Mouse (Mus musculus): ENCODE results near the gene Thap4. TPM values are rescaled to one million over a fixed set of nuclear protein-coding genes. Genes with fewer than 3 reads are reported as not detected.
"Not testable (repeated sequence)": the region's sequence is repeated elsewhere in the genome, so short reads cannot be mapped to it uniquely, and the experiment has no call there.

Thap4 gene
- polyA plus RNA-seq, 1 experiment from 2014 or later, result 59.0 TPM

- 82% methylated on average over 6 of the region's 6 CpGs for WGBS
These were observed 12.9 kb upstream of the Thap4 start for GRCm38 (mm10) chr1:93767600-93767999.

GRCm38 (mm10) chr1:93764871-93765591 lies 10.4 kb upstream of the Thap4 start:
- peaks cover 18% of the 10 kb centered on the region; the same call in 1 of the 2 replicates for H3K36me3 ChIP-seq
- no peaks in the 10 kb centered on the region for H3K27me3 ChIP-seq
- H3K27ac ChIP-seq (replicated peaks), result no peak overlapping the region
- no peak overlapping the region for H3K4me3 ChIP-seq (replicated peaks)
- no peak overlapping the region for H3K4me2 ChIP-seq (replicated peaks)
- H3K9ac ChIP-seq, result no peak overlapping the region
- H3K4me1 ChIP-seq, result no peaks in the 10 kb centered on the region
- no peaks in the 10 kb centered on the region for H3K9me3 ChIP-seq (replicated peaks)
- WGBS, result 92% methylated on average over 9 of the region's 9 CpGs
- no peak for ATAC-seq (ENCODE audit: insufficient number of reproducible peaks, low FRiP score, low TSS enrichment, low read depth)

More at GRCm38 (mm10) chr1:93767600-93767999, 12.9 kb upstream of the Thap4 start:
- Histone ChIP-seq H3K4me1 (no peaks in the 10 kb centered on the region), H3K9me3 (replicated peaks) (no peaks in the 10 kb centered on the region), H3K36me3 (peaks cover 26% of the 10 kb centered on the region), H3K27me3 (no peaks in the 10 kb centered on the region), H3K4me2 (replicated peaks) (no peak overlapping the region), H3K9ac (no peak overlapping the region), H3K27ac (replicated peaks) (no peak overlapping the region), H3K4me3 (replicated peaks) (no peak overlapping the region)
- ATAC-seq (ENCODE audit: insufficient number of reproducible peaks, low FRiP score, low TSS enrichment, low read depth), result no peak

GRCm38 (mm10) chr1:93763531-93763930 lies 8.9 kb upstream of the Thap4 start:
- H3K27ac ChIP-seq (replicated peaks); H3K4me2 ChIP-seq (replicated peaks); H3K36me3 ChIP-seq; H3K27me3 ChIP-seq; ATAC-seq (ENCODE audit: insufficient number of reproducible peaks, low FRiP score, low TSS enrichment, low read depth); H3K4me1 ChIP-seq; H3K4me3 ChIP-seq (replicated peaks); H3K9me3 ChIP-seq (replicated peaks); H3K9ac ChIP-seq: not testable (repeated sequence)
- WGBS, result 90% methylated on average over 3 of the region's 3 CpGs

GRCm38 (mm10) chr1:93760076-93760475 lies 5.4 kb upstream of the Thap4 start:
- no peaks in the 10 kb centered on the region for H3K27me3 ChIP-seq
- no peak overlapping the region for H3K4me2 ChIP-seq (replicated peaks)
- no peaks in the 10 kb centered on the region for H3K36me3 ChIP-seq
- H3K27ac ChIP-seq (replicated peaks), result no peak overlapping the region
- peaks cover 13% of the 10 kb centered on the region for H3K4me1 ChIP-seq
- no peak overlapping the region for H3K4me3 ChIP-seq (replicated peaks)
- ATAC-seq (ENCODE audit: insufficient number of reproducible peaks, low FRiP score, low TSS enrichment, low read depth), result no peak
- no peaks in the 10 kb centered on the region for H3K9me3 ChIP-seq (replicated peaks)
- WGBS, result 94% methylated on average over 1 of the region's 1 CpGs
- no peak overlapping the region for H3K9ac ChIP-seq

- no peaks in the 10 kb centered on the region for H3K36me3 ChIP-seq
- H3K4me1 ChIP-seq, result peaks cover 24% of the 10 kb centered on the region
- H3K4me3 ChIP-seq (replicated peaks), result peak overlapping the region; percentile 5; the same call in 1 of the 2 replicates
- no peak overlapping the region for H3K27ac ChIP-seq (replicated peaks)
- H3K27me3 ChIP-seq, result no peaks in the 10 kb centered on the region
- H3K4me2 ChIP-seq (replicated peaks), result peak overlapping the region; percentile 79; the same call in 1 of the 2 replicates
- H3K9ac ChIP-seq, result no peak overlapping the region
- ATAC-seq (ENCODE audit: insufficient number of reproducible peaks, low FRiP score, low TSS enrichment, low read depth), result no peak
- H3K9me3 ChIP-seq (replicated peaks), result no peaks in the 10 kb centered on the region
These were observed 1.5 kb upstream of the Thap4 start for GRCm38 (mm10) chr1:93756154-93756553.

- 21% methylated on average over 7 of the region's 7 CpGs for WGBS
- no peak for ATAC-seq (ENCODE audit: insufficient number of reproducible peaks, low FRiP score, low TSS enrichment, low read depth)
These were observed 954 bp upstream of the Thap4 start for GRCm38 (mm10) chr1:93755618-93756017.

GRCm38 (mm10) chr1:93755291-93755610 lies 587 bp upstream of the Thap4 start:
- peak overlapping the region; percentile 90 for H3K4me3 ChIP-seq (replicated peaks)
- peak overlapping the region; percentile 90 for H3K27ac ChIP-seq (replicated peaks)
- under 1% methylated on average over 13 of the region's 13 CpGs for WGBS
- peak overlapping the region; percentile 79 for H3K4me2 ChIP-seq (replicated peaks)
- H3K27me3 ChIP-seq, result no peaks in the 10 kb centered on the region
- no peaks in the 10 kb centered on the region for H3K9me3 ChIP-seq (replicated peaks)
- peaks cover 24% of the 10 kb centered on the region for H3K4me1 ChIP-seq
- ATAC-seq (ENCODE audit: insufficient number of reproducible peaks, low FRiP score, low TSS enrichment, low read depth), result no peak
- H3K9ac ChIP-seq, result peak overlapping the region; percentile 89
- H3K36me3 ChIP-seq, result peaks cover 5% of the 10 kb centered on the region

More at GRCm38 (mm10) chr1:93755618-93756017, 954 bp upstream of the Thap4 start:
- Histone ChIP-seq H3K9me3 (replicated peaks) (no peaks in the 10 kb centered on the region), H3K27me3 (no peaks in the 10 kb centered on the region), H3K36me3 (peaks cover 1% of the 10 kb centered on the region), H3K9ac (peak overlapping the region; percentile 89), H3K27ac (replicated peaks) (no peak overlapping the region), H3K4me3 (replicated peaks) (peak overlapping the region; percentile 90), H3K4me2 (replicated peaks) (peak overlapping the region; percentile 79), H3K4me1 (peaks cover 24% of the 10 kb centered on the region)

GRCm38 (mm10) chr1:93753911-93754572 lies 622 bp downstream of the Thap4 start:
- ATAC-seq (ENCODE audit: insufficient number of reproducible peaks, low FRiP score, low TSS enrichment, low read depth), result peak; percentile 11; the same call in 1 of the 2 replicates
- WGBS, result 0% methylated on average over 59 of the region's 59 CpGs
- peak overlapping the region; percentile 79 for H3K4me2 ChIP-seq (replicated peaks)
- peaks cover 24% of the 10 kb centered on the region for H3K4me1 ChIP-seq
- H3K27me3 ChIP-seq, result no peaks in the 10 kb centered on the region
- no peaks in the 10 kb centered on the region for H3K9me3 ChIP-seq (replicated peaks)
- H3K9ac ChIP-seq, result peak overlapping the region; percentile 89
- peak overlapping the region; percentile 90 for H3K27ac ChIP-seq (replicated peaks)
- H3K4me3 ChIP-seq (replicated peaks), result peak overlapping the region; percentile 90
- peaks cover 17% of the 10 kb centered on the region for H3K36me3 ChIP-seq

- ATAC-seq (ENCODE audit: insufficient number of reproducible peaks, low FRiP score, low TSS enrichment, low read depth), result no peak
- Histone ChIP-seq H3K4me3 (replicated peaks) (no peak within 1 kb of the TSS), H3K27me3 (no peaks in the 10 kb centered on the region), H3K9ac (no peak within 1 kb of the TSS), H3K36me3 (peaks cover 26% of the 10 kb centered on the region), H3K4me1 (peaks cover 20% of the 10 kb centered on the region), H3K27ac (replicated peaks) (no peak within 1 kb of the TSS), H3K9me3 (replicated peaks) (no peaks in the 10 kb centered on the region), H3K4me2 (replicated peaks) (no peak within 1 kb of the TSS)
- 81% methylated on average over 6 of the region's 6 CpGs for WGBS
These were observed 3.4 kb downstream of the Thap4 start, which contains the start of gene Atg4b for GRCm38 (mm10) chr1:93751290-93751689. Gene Atg4b (plus strand): TSS chr1:93751500.

- no peak overlapping the region for H3K9ac ChIP-seq
- H3K4me2 ChIP-seq (replicated peaks), result no peak overlapping the region
- ATAC-seq (ENCODE audit: insufficient number of reproducible peaks, low FRiP score, low TSS enrichment, low read depth), result no peak
- no peaks in the 10 kb centered on the region for H3K9me3 ChIP-seq (replicated peaks)
- no peak overlapping the region for H3K27ac ChIP-seq (replicated peaks)
- no peaks in the 10 kb centered on the region for H3K27me3 ChIP-seq
- H3K4me3 ChIP-seq (replicated peaks), result no peak overlapping the region
- 84% methylated on average over 1 of the region's 1 CpGs for WGBS
- H3K36me3 ChIP-seq, result peaks cover 29% of the 10 kb centered on the region
- H3K4me1 ChIP-seq, result peaks cover 8% of the 10 kb centered on the region
These were observed 6.1 kb downstream of the Thap4 start for GRCm38 (mm10) chr1:93748539-93748938.

GRCm38 (mm10) chr1:93746179-93746578 lies 8.5 kb downstream of the Thap4 start:
- Histone ChIP-seq H3K27ac (replicated peaks) (no peak overlapping the region), H3K36me3 (peaks cover 29% of the 10 kb centered on the region)
- 83% methylated on average over 5 of the region's 5 CpGs for WGBS

More at GRCm38 (mm10) chr1:93746179-93746578, 8.5 kb downstream of the Thap4 start:
- H3K9ac ChIP-seq, result no peak overlapping the region
- H3K4me3 ChIP-seq (replicated peaks), result no peak overlapping the region
- no peaks in the 10 kb centered on the region for H3K4me1 ChIP-seq
- no peaks in the 10 kb centered on the region for H3K9me3 ChIP-seq (replicated peaks)
- H3K4me2 ChIP-seq (replicated peaks), result no peak overlapping the region
- ATAC-seq (ENCODE audit: insufficient number of reproducible peaks, low FRiP score, low TSS enrichment, low read depth), result no peak
- H3K27me3 ChIP-seq, result no peaks in the 10 kb centered on the region
